Mouse (Mus musculus) testis, adult 2 months (tissue): Measurements from ENCODE around the gene Cask.

Source experiments
- CTCF ChIP-seq: fragments of 200-500 bp; IDR thresholded peaks from 2 replicates; pipeline ENCODE4 v1.5.1; 2012; ENCODE audit warnings: low read depth, mild to moderate bottlenecking, inconsistent platforms, low read length, moderate library complexity; ENCODE audit not compliant: control insufficient read depth, insufficient read depth, insufficient replicate concordance
- POLR2A ChIP-seq: fragments of 200-500 bp; IDR thresholded peaks from 2 replicates; pipeline ENCODE4 v1.6.1; 2012; ENCODE audit warnings: low read depth, mild to moderate bottlenecking, inconsistent platforms, low read length, moderate library complexity; ENCODE audit not compliant: control insufficient read depth

GRCm38 (mm10) chrX:13651889-13652288 lies 199.3 kb downstream of the Cask start:
- no peak for TF ChIP-seq POLR2A
- no peak for TF ChIP-seq CTCF
